Mouse (Mus musculus) testis, adult 2 months (tissue): ENCODE results near the gene Obp2b.
"Not testable (repeated sequence)": the region's sequence is repeated elsewhere in the genome, so short reads cannot be mapped to it uniquely, and the experiment has no call there.

Experiments used
- CTCF ChIP-seq: fragments of 200-500 bp; IDR thresholded peaks from 2 replicates; pipeline ENCODE4 v1.5.1; 2012; ENCODE audit warnings: low read depth, mild to moderate bottlenecking, inconsistent platforms, low read length, moderate library complexity; ENCODE audit not compliant: control insufficient read depth, insufficient read depth, insufficient replicate concordance
- POLR2A ChIP-seq: fragments of 200-500 bp; IDR thresholded peaks from 2 replicates; pipeline ENCODE4 v1.6.1; 2012; ENCODE audit warnings: low read depth, mild to moderate bottlenecking, inconsistent platforms, low read length, moderate library complexity; ENCODE audit not compliant: control insufficient read depth

- not testable (repeated sequence) for TF ChIP-seq CTCF, POLR2A
Measured at GRCm38 (mm10) chr2:25736709-25737108, at the start of gene Obp2b.
